Mouse (Mus musculus) v-Abl transformed pro-B cells (cell line): ENCODE results near the gene Msantd3.

Experiments
- in situ Hi-C, 2 experiments: fragments of 400-800 bp; cut with MboI; formaldehyde crosslinking; loops; one replicate each; pipeline ENCODE4 v1.15.1; 2025; ENCODE audit not compliant: unreplicated experiment in 2 of 2

The Msantd3 gene

GRCm38 (mm10) chr4:48552486-48553064 lies 12.8 kb downstream of the Msantd3 start:
- in situ Hi-C loops, result no loop called here

GRCm38 (mm10) chr4:48554132-48554531 lies 14.4 kb downstream of the Msantd3 start:
- in situ Hi-C loops, result no loop called here

- in situ Hi-C loops, result no loop called here
Observed at GRCm38 (mm10) chr4:48555729-48556128, 16.0 kb downstream of the Msantd3 start.

- in situ Hi-C loops, result no loop called here
Observed at GRCm38 (mm10) chr4:48559652-48560051, 19.9 kb downstream of the Msantd3 start.

- in situ Hi-C loops, result no loop called here
Observed at GRCm38 (mm10) chr4:48561824-48562223, 22.1 kb downstream of the Msantd3 start.

- in situ Hi-C loops, result no loop called here
Observed at GRCm38 (mm10) chr4:48564962-48565361, 25.2 kb downstream of the Msantd3 start.

- in situ Hi-C loops, result no loop called here
Observed at GRCm38 (mm10) chr4:48576361-48576760, 36.6 kb downstream of the Msantd3 start.

DNA sequence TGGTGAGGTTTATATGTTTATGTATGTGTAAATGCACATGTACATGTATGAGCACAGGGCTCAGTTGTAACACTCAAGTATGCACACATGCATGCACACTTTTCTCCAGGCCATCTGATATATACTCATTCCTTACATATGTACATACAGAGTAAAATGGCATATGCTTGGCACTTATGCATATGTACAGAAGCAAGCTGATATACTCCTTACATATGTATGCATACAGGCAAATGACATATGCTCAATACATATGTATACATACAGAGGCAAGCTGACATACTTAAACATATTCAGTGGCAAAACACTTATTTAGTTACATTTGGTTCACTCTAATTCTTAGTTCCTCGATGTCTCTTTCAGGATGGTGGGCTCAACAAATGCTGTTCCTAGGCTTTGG lies 38.1 kb downstream of the Msantd3 start:
- in situ Hi-C loops, result no loop called here

GRCm38 (mm10) chr4:48578399-48578798 lies 38.7 kb downstream of the Msantd3 start:
- in situ Hi-C loops, result no loop called here

GRCm38 (mm10) chr4:48579475-48580110 lies 39.9 kb downstream of the Msantd3 start:
- in situ Hi-C loops, result no loop called here

DNA sequence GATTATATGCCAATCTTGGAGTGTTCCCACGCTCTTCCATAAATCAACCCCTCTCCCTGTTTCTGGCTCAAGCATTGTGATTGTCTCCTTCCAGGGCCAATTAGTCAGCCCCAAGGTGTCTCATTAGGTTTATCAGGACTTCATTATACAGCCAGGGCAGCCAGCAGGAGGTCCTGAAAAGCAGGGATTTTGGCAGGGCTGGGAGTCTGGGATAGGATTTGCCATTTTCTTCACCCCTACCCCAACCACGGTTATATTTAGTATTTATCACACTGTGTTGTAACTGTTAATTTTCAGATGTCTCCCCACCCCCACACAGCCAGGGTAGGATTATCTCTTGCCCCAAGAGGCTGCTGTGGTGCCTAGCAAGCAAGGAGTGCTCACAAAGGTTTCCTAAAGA lies 41.5 kb downstream of the Msantd3 start:
- in situ Hi-C loops, result no loop called here

GRCm38 (mm10) chr4:48581993-48582392 lies 42.3 kb downstream of the Msantd3 start:
- in situ Hi-C loops, result no loop called here

DNA sequence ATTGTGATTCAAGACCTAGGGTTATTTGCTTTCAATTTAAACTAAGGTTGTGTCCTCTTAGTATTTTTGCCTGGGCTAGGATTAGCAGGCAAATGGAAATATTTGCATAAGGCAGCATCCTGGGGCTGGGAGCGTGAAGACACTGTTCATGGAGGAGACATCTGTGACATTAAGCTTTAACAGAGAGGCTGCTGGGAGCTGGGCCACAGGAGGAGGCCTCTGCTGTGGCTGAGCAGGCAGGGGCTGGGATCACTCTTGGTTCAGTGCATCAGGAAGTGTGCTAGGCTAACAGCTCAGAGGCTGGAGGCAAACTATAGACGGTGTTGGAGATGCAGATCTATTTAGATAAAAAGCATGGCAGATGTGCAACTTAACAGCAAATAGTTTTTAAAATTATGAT lies 43.2 kb downstream of the Msantd3 start:
- in situ Hi-C loops, result no loop called here

- in situ Hi-C loops, result no loop called here
Observed at GRCm38 (mm10) chr4:48584421-48585240, 44.9 kb downstream of the Msantd3 start, which contains the start of gene Tmeff1. Gene Tmeff1, plus strand, starts transcription at chr4:48585174.

- in situ Hi-C loops, result no loop called here
Observed at GRCm38 (mm10) chr4:48585241-48586098, 45.7 kb downstream of the Msantd3 start.

GRCm38 (mm10) chr4:48586099-48586821 lies 46.5 kb downstream of the Msantd3 start:
- in situ Hi-C loops, result no loop called here

- in situ Hi-C loops, result no loop called here
Observed at GRCm38 (mm10) chr4:48587526-48587925, 47.8 kb downstream of the Msantd3 start.

DNA sequence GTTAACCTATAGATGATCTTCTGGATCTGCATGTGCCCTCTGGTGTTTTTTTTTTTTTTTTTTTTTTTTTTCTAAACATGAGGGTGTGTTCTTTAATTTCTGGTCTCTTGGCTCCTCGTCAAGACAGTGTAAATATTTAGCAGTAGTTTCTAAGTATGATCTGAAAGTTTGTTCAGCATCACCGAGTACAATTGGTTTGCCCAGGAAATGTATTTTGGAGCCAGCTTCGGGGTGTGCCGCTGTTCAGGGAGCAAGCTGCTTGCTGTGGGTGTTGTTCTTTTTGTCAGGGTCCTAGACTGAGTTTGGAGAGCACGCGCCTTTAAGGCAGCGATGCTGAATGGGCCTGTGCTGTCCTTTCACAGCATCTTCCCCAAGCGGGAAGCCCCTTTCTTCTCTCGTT lies 48.8 kb downstream of the Msantd3 start:
- in situ Hi-C loops, result no loop called here

DNA sequence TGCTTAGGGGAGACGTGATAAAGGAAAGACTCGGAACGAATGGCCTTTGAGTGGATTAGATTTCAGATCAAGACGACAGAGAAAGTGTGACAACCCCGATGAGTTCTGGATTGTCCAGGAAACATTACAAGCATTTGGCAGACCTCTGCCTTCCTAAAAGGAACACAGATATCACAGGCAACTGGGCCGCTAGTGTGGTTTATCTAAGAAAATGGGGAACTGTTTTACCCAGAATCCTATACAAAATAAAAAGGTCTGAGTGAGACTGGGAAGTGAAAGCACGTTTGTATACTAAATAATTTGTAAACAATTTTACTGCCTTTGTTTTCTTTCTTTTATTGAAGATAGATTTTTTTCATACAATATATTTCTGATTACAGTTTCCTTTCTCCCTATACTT lies 51.1 kb downstream of the Msantd3 start:
- in situ Hi-C loops, result no loop called here

GRCm38 (mm10) chr4:48591390-48591789 lies 51.7 kb downstream of the Msantd3 start:
- in situ Hi-C loops, result no loop called here
